Mouse (Mus musculus): ENCODE measurements around the gene Dram1. TPM values are rescaled to one million over a fixed set of nuclear protein-coding genes. Genes with fewer than 3 reads are reported as not detected.

The Dram1 gene
- polyA plus RNA-seq, 1 experiment from 2014 or later = 0.47 TPM

- whole genome bisulfite sequencing = 88% methylated on average over 11 of the region's 11 CpGs
- Histone ChIP-seq H3K36me3 (no peaks in the 10 kb centered on the region), H3K9me3 (no peaks in the 10 kb centered on the region), H3K4me1 (0 out of 2 replicates have a peak, but pooled peaks cover 5% of the 10 kb centered on the region), H3K4me3 (no peak overlapping the region), H3K27me3 (no peaks in the 10 kb centered on the region), H3K27ac (replicated peaks) (no peak overlapping the region), H3K4me2 (replicated peaks) (no peak overlapping the region), H3K9ac (replicated peaks) (no peak overlapping the region)
- no peak for ATAC-seq (replicated peaks)
Measured at GRCm38 (mm10) chr10:88303079-88303478, 75.8 kb downstream of the Dram1 start.

- Histone ChIP-seq H3K4me3 (no peak overlapping the region), H3K4me1 (0 out of 2 replicates have a peak, but pooled peaks cover 5% of the 10 kb centered on the region), H3K4me2 (replicated peaks) (no peak overlapping the region), H3K27ac (replicated peaks) (no peak overlapping the region), H3K9ac (replicated peaks) (no peak overlapping the region), H3K36me3 (no peaks in the 10 kb centered on the region), H3K27me3 (no peaks in the 10 kb centered on the region), H3K9me3 (no peaks in the 10 kb centered on the region)
- 85% methylated on average over 6 of the region's 6 CpGs for WGBS
- no peak for ATAC-seq (replicated peaks)
Measured at GRCm38 (mm10) chr10:88301802-88302470, 76.9 kb downstream of the Dram1 start.

GRCm38 (mm10) chr10:88296991-88297390 lies 81.9 kb downstream of the Dram1 start:
- Histone ChIP-seq H3K36me3 (no peaks in the 10 kb centered on the region), H3K4me1 (0 out of 2 replicates have a peak, but pooled peaks cover 1% of the 10 kb centered on the region), H3K4me2 (replicated peaks) (no peak overlapping the region), H3K9ac (replicated peaks) (no peak overlapping the region), H3K27ac (replicated peaks) (no peak overlapping the region), H3K4me3 (no peak overlapping the region), H3K9me3 (no peaks in the 10 kb centered on the region), H3K27me3 (no peaks in the 10 kb centered on the region)
- WGBS = 87% methylated on average over 10 of the region's 10 CpGs
- ATAC-seq (replicated peaks) = no peak

GRCm38 (mm10) chr10:88295091-88295490 lies 83.8 kb downstream of the Dram1 start:
- 89% methylated on average over 6 of the region's 6 CpGs for WGBS
- no peaks in the 10 kb centered on the region for H3K36me3 ChIP-seq
- no peaks in the 10 kb centered on the region for H3K9me3 ChIP-seq
- no peaks in the 10 kb centered on the region for H3K27me3 ChIP-seq
- ATAC-seq (replicated peaks) = no peak
- H3K4me1 ChIP-seq = no peaks in the 10 kb centered on the region
- H3K4me2 ChIP-seq (replicated peaks) = no peak overlapping the region
- H3K4me3 ChIP-seq = no peak overlapping the region
- H3K9ac ChIP-seq (replicated peaks) = no peak overlapping the region
- no peak overlapping the region for H3K27ac ChIP-seq (replicated peaks)

GRCm38 (mm10) chr10:88288061-88288460 lies 90.8 kb downstream of the Dram1 start:
- Histone ChIP-seq H3K27me3 (no peaks in the 10 kb centered on the region), H3K27ac (replicated peaks) (no peak overlapping the region), H3K36me3 (no peaks in the 10 kb centered on the region), H3K4me3 (no peak overlapping the region), H3K9me3 (no peaks in the 10 kb centered on the region), H3K4me2 (replicated peaks) (no peak overlapping the region), H3K4me1 (no peaks in the 10 kb centered on the region), H3K9ac (replicated peaks) (no peak overlapping the region)
- ATAC-seq (replicated peaks) = no peak
- 92% methylated on average over 10 of the region's 10 CpGs for WGBS

- 66% methylated on average over 8 of the region's 8 CpGs for WGBS
- H3K9me3 ChIP-seq = no peaks in the 10 kb centered on the region
- no peak for ATAC-seq (replicated peaks)
- H3K27ac ChIP-seq (replicated peaks) = no peak overlapping the region
- H3K9ac ChIP-seq (replicated peaks) = no peak overlapping the region
- no peak overlapping the region for H3K4me2 ChIP-seq (replicated peaks)
- H3K36me3 ChIP-seq = no peaks in the 10 kb centered on the region
- H3K4me1 ChIP-seq = no peaks in the 10 kb centered on the region
- H3K4me3 ChIP-seq = no peak overlapping the region
- no peaks in the 10 kb centered on the region for H3K27me3 ChIP-seq
Measured at GRCm38 (mm10) chr10:88287261-88287660, 91.6 kb downstream of the Dram1 start.

GRCm38 (mm10) chr10:88284343-88284990 lies 94.4 kb downstream of the Dram1 start:
- no peaks in the 10 kb centered on the region for H3K9me3 ChIP-seq
- ATAC-seq (replicated peaks) = no peak
- H3K27me3 ChIP-seq = no peaks in the 10 kb centered on the region
- H3K36me3 ChIP-seq = no peaks in the 10 kb centered on the region
- H3K27ac ChIP-seq (replicated peaks) = no peak overlapping the region
- no peak overlapping the region for H3K9ac ChIP-seq (replicated peaks)
- H3K4me3 ChIP-seq = no peak overlapping the region
- 91% methylated on average over 4 of the region's 4 CpGs for WGBS
- no peak overlapping the region for H3K4me2 ChIP-seq (replicated peaks)
- H3K4me1 ChIP-seq = no peaks in the 10 kb centered on the region

GRCm38 (mm10) chr10:88281699-88282098 lies 97.2 kb downstream of the Dram1 start:
- H3K4me1 ChIP-seq = no peaks in the 10 kb centered on the region
- H3K27me3 ChIP-seq = no peaks in the 10 kb centered on the region
- no peak overlapping the region for H3K27ac ChIP-seq (replicated peaks)
- H3K9me3 ChIP-seq = no peaks in the 10 kb centered on the region
- 76% methylated on average over 3 of the region's 3 CpGs for WGBS
- ATAC-seq (replicated peaks) = no peak
- no peaks in the 10 kb centered on the region for H3K36me3 ChIP-seq
- no peak overlapping the region for H3K4me2 ChIP-seq (replicated peaks)
- H3K4me3 ChIP-seq = no peak overlapping the region
- H3K9ac ChIP-seq (replicated peaks) = no peak overlapping the region

- H3K4me1 ChIP-seq = no peaks in the 10 kb centered on the region
- H3K9ac ChIP-seq (replicated peaks) = no peak overlapping the region
- no peak for ATAC-seq (replicated peaks)
- no peak overlapping the region for H3K27ac ChIP-seq (replicated peaks)
- no peaks in the 10 kb centered on the region for H3K9me3 ChIP-seq
- H3K4me2 ChIP-seq (replicated peaks) = no peak overlapping the region
- H3K36me3 ChIP-seq = no peaks in the 10 kb centered on the region
- WGBS = 86% methylated on average over 5 of the region's 5 CpGs
- H3K27me3 ChIP-seq = no peaks in the 10 kb centered on the region
- no peak overlapping the region for H3K4me3 ChIP-seq
Measured at GRCm38 (mm10) chr10:88274045-88274444, 104.8 kb downstream of the Dram1 start.

Other genes starting within 250 kb of the Dram1 start
- gene Parpbp, start 232.1 kb downstream of the Dram1 start, polyA plus RNA-seq (2015; fragmentation: Nextera tagmentation; extraction: Ambion mirVana) = 5.5 and 5.6 TPM in 2 replicates
- 39.8 and 42.7 TPM in 2 replicates for gene Nup37, start 232.1 kb downstream of the Dram1 start, polyA plus RNA-seq (2015; fragmentation: Nextera tagmentation; extraction: Ambion mirVana)
- gene Washc3, start 178.0 kb downstream of the Dram1 start, polyA plus RNA-seq (2015; fragmentation: Nextera tagmentation; extraction: Ambion mirVana) = 40.1 and 43.5 TPM in 2 replicates
- gene Gnptab, start 52 bp upstream of the Dram1 start, polyA plus RNA-seq (2015; fragmentation: Nextera tagmentation; extraction: Ambion mirVana) = 15.0 and 15.8 TPM in 2 replicates
- gene Sycp3, start 80.5 kb upstream of the Dram1 start, polyA plus RNA-seq (2015; fragmentation: Nextera tagmentation; extraction: Ambion mirVana) = 0.40 and 0.65 TPM in 2 replicates
- gene Chpt1, start 125.0 kb upstream of the Dram1 start, polyA plus RNA-seq (2015; fragmentation: Nextera tagmentation; extraction: Ambion mirVana) = 11.5 and 11.9 TPM in 2 replicates
- 0.99 and 1.6 TPM in 2 replicates for gene Mybpc1, start 226.1 kb upstream of the Dram1 start, polyA plus RNA-seq (2015; fragmentation: Nextera tagmentation; extraction: Ambion mirVana)

Measured in forebrain, embryonic 15.5 days (tissue).